ENCODE assay signal across 8 mouse cellular contexts in genomic region chr5:137756882-137757661, GRCm38 (mm10). TPM values are rescaled to one million over a fixed set of nuclear protein-coding genes. Genes with fewer than 3 reads are reported as not detected.
DNase-seq lines count a peak whose midpoint lies in the region; ATAC-seq lines count a peak whose summit lies in the region.

No protein-coding gene starts in this region.

- peak; percentile 56 for ATAC-seq in forebrain, embryonic 16.5 days
- peak; percentile 45; the same call in 1 of the 2 replicates for ATAC-seq in liver, embryonic 16.5 days (ENCODE audit: low read depth)
- peak; percentile 55 for ATAC-seq in neural tube, embryonic 14.5 days (ENCODE audit: low read depth)

- no peaks in the 10 kb centered on the region for H3K9me3 ChIP-seq in forebrain, embryonic 16.5 days (ENCODE audit: control insufficient read depth, low read length)
- no peaks in the 10 kb centered on the region for H3K9me3 ChIP-seq in liver, embryonic 16.5 days (replicated peaks; ENCODE audit: control insufficient read depth, low read length)
- no peaks in the 10 kb centered on the region for H3K9me3 ChIP-seq in neural tube, embryonic 14.5 days (ENCODE audit: control insufficient read depth, low read length)

- intact Hi-C loops in heart, postnatal 14 days (cut with DNase I): loop anchor here (1.0 to 5.0 kb wide), 2 partner anchors 100 to 245 kb away; no protein-coding TSS in a partner anchor

- H3K36me3 ChIP-seq in forebrain, embryonic 16.5 days (ENCODE audit: control insufficient read depth, insufficient read depth): peaks cover 1% of the 10 kb centered on the region; the same call in 1 of the 2 replicates
- H3K36me3 ChIP-seq in liver, embryonic 16.5 days (ENCODE audit: control insufficient read depth, insufficient read depth): peaks cover 34% of the 10 kb centered on the region
- 0 out of 2 replicates have a peak, but pooled peaks cover 6% of the 10 kb centered on the region for H3K36me3 ChIP-seq in neural tube, embryonic 14.5 days (ENCODE audit: control insufficient read depth, insufficient read depth, low read length)

- H3K9ac ChIP-seq in forebrain, embryonic 16.5 days (replicated peaks; ENCODE audit: low read depth, low read length): no peak overlapping the region
- no peak overlapping the region for H3K9ac ChIP-seq in liver, embryonic 16.5 days (ENCODE audit: low read depth, low read length)
- no peak overlapping the region for H3K9ac ChIP-seq in neural tube, embryonic 14.5 days (replicated peaks; ENCODE audit: low read depth, low read length)

- DNase-seq in ES-CJ7 (ENCODE audit: low read depth, low spot score): peak; percentile 85
- DNase-seq in cerebellum, adult 11 months: peak; percentile 85
- DNase-seq in heart, postnatal 14 days: peak; percentile 87 to 92
- DNase-seq in kidney, postnatal 4 days: peak; percentile 91 to 92
- peak; percentile 64 for DNase-seq in testis, postnatal 14 days (ENCODE audit: low spot score)

- H3K27ac ChIP-seq in forebrain, embryonic 16.5 days (ENCODE audit: low read length): peak overlapping the region; percentile 41; the same call in 1 of the 2 replicates
- no peak overlapping the region for H3K27ac ChIP-seq in liver, embryonic 16.5 days (ENCODE audit: low read length)
- peak overlapping the region; percentile 23 for H3K27ac ChIP-seq in neural tube, embryonic 14.5 days (ENCODE audit: low read depth, low read length)

- H3K4me2 ChIP-seq in forebrain, embryonic 16.5 days (ENCODE audit: low read length): no peak overlapping the region
- H3K4me2 ChIP-seq in liver, embryonic 16.5 days (ENCODE audit: low read depth, low read length): no peak overlapping the region
- no peak overlapping the region for H3K4me2 ChIP-seq in neural tube, embryonic 14.5 days (ENCODE audit: low read depth, low read length)

- H3K4me3 ChIP-seq in forebrain, embryonic 16.5 days (replicated peaks; ENCODE audit: low read length): no peak overlapping the region
- no peak overlapping the region for H3K4me3 ChIP-seq in liver, embryonic 16.5 days (ENCODE audit: low read depth, low read length)
- no peak overlapping the region for H3K4me3 ChIP-seq in neural tube, embryonic 14.5 days (ENCODE audit: low read depth, low read length)

- no peaks in the 10 kb centered on the region for H3K27me3 ChIP-seq in forebrain, embryonic 16.5 days (replicated peaks; ENCODE audit: control insufficient read depth, insufficient read depth, low read length)
- H3K27me3 ChIP-seq in liver, embryonic 16.5 days (ENCODE audit: control insufficient read depth, insufficient read depth, low read depth, low read length): no peaks in the 10 kb centered on the region
- no peaks in the 10 kb centered on the region for H3K27me3 ChIP-seq in neural tube, embryonic 14.5 days (ENCODE audit: control insufficient read depth, insufficient read depth, low read length)

- WGBS in forebrain, embryonic 16.5 days: 42% methylated on average over 10 of the region's 10 CpGs
- 49% methylated on average over 10 of the region's 10 CpGs for WGBS in liver, embryonic 16.5 days (ENCODE audit: insufficient replicate concordance)
- WGBS in neural tube, embryonic 14.5 days: 43% methylated on average over 10 of the region's 10 CpGs

- H3K4me1 ChIP-seq in forebrain, embryonic 16.5 days (replicated peaks; ENCODE audit: control insufficient read depth, insufficient read depth, low read length): peaks cover 40% of the 10 kb centered on the region
- no peaks in the 10 kb centered on the region; the same call in 1 of the 2 replicates for H3K4me1 ChIP-seq in liver, embryonic 16.5 days (ENCODE audit: control insufficient read depth, low read depth, low read length)
- H3K4me1 ChIP-seq in neural tube, embryonic 14.5 days (ENCODE audit: control insufficient read depth, insufficient read depth, low read length): peaks cover 6% of the 10 kb centered on the region; the same call in 1 of the 2 replicates

RNA-seq across cellular contexts. Expression of gene Tsc22d4, which starts 11.5 kb away (rescaled TPM):
- 69.1 and 72.2 TPM in 2 replicates for polyA plus RNA-seq in forebrain, embryonic 16.5 days (2015; fragmentation: Nextera tagmentation; extraction: Ambion mirVana)
- 100 to 1,000 TPM; 287 to 312 TPM for total RNA-seq in heart, postnatal 14 days (2021)
- polyA plus RNA-seq in liver, embryonic 16.5 days (2015; fragmentation: Nextera tagmentation; extraction: Ambion mirVana): 59.8 and 64.4 TPM in 2 replicates
- polyA plus RNA-seq in neural tube, embryonic 14.5 days (2014; fragmentation: Nextera tagmentation; extraction: Ambion mirVana): 80.1 and 85.1 TPM in 2 replicates

RNA-seq across cellular contexts. Expression of gene Nyap1, which starts 15.7 kb away (rescaled TPM):
- 52.3 and 59.8 TPM in 2 replicates for polyA plus RNA-seq in forebrain, embryonic 16.5 days (2015; fragmentation: Nextera tagmentation; extraction: Ambion mirVana)
- total RNA-seq in heart, postnatal 14 days (2021): 1 to 10 TPM; 1.4 to 1.8 TPM
- polyA plus RNA-seq in liver, embryonic 16.5 days (2015; fragmentation: Nextera tagmentation; extraction: Ambion mirVana): 0.21 and 0.33 TPM in 2 replicates
- polyA plus RNA-seq in neural tube, embryonic 14.5 days (2014; fragmentation: Nextera tagmentation; extraction: Ambion mirVana): 13.6 and 22.3 TPM in 2 replicates

RNA-seq across cellular contexts. Expression of gene Ppp1r35, which starts 21.6 kb away (rescaled TPM):
- 28.7 and 34.4 TPM in 2 replicates for polyA plus RNA-seq in forebrain, embryonic 16.5 days (2015; fragmentation: Nextera tagmentation; extraction: Ambion mirVana)
- total RNA-seq in heart, postnatal 14 days (2021): 10 to 100 TPM; 13.9 to 14.0 TPM
- 14.8 and 15.5 TPM in 2 replicates for polyA plus RNA-seq in liver, embryonic 16.5 days (2015; fragmentation: Nextera tagmentation; extraction: Ambion mirVana)
- 37.8 and 43.7 TPM in 2 replicates for polyA plus RNA-seq in neural tube, embryonic 14.5 days (2014; fragmentation: Nextera tagmentation; extraction: Ambion mirVana)

RNA-seq across cellular contexts. Expression of gene Mepce, which starts 30.4 kb away (rescaled TPM):
- 10.2 and 11.9 TPM in 2 replicates for polyA plus RNA-seq in forebrain, embryonic 16.5 days (2015; fragmentation: Nextera tagmentation; extraction: Ambion mirVana)
- 10 to 100 TPM; 32.7 to 33.0 TPM for total RNA-seq in heart, postnatal 14 days (2021)
- 3.8 and 4.6 TPM in 2 replicates for polyA plus RNA-seq in liver, embryonic 16.5 days (2015; fragmentation: Nextera tagmentation; extraction: Ambion mirVana)
- polyA plus RNA-seq in neural tube, embryonic 14.5 days (2014; fragmentation: Nextera tagmentation; extraction: Ambion mirVana): 13.1 and 17.0 TPM in 2 replicates

RNA-seq across cellular contexts. Expression of gene Zcwpw1, which starts 30.5 kb away (rescaled TPM):
- polyA plus RNA-seq in forebrain, embryonic 16.5 days (2015; fragmentation: Nextera tagmentation; extraction: Ambion mirVana): 11.1 and 11.2 TPM in 2 replicates
- total RNA-seq in heart, postnatal 14 days (2021): 1 to 10 TPM; 1.1 to 1.3 TPM
- polyA plus RNA-seq in liver, embryonic 16.5 days (2015; fragmentation: Nextera tagmentation; extraction: Ambion mirVana): 3.8 and 4.0 TPM in 2 replicates
- 11.2 and 13.9 TPM in 2 replicates for polyA plus RNA-seq in neural tube, embryonic 14.5 days (2014; fragmentation: Nextera tagmentation; extraction: Ambion mirVana)

Comparison
In these comparisons a context has a peak if more than half of its experiments do, and no peak if none do; other contexts are left out.
1. RNA of gene Nyap1, which starts 15.7 kb away (polyA plus RNA-seq): 52.3 to 59.8 TPM in forebrain, embryonic 16.5 days and 13.6 to 22.3 TPM in neural tube, embryonic 14.5 days; 0.21 to 0.33 TPM in liver, embryonic 16.5 days; every median in the first group is over 10 times any median in the second.
2. Peak in every context shown above with its lines, with median percentiles within 50 percentile points of each other: DNase-seq and ATAC-seq.